Mouse (Mus musculus): ENCODE results near the gene Rabl2.

The Rabl2 gene

DNA sequence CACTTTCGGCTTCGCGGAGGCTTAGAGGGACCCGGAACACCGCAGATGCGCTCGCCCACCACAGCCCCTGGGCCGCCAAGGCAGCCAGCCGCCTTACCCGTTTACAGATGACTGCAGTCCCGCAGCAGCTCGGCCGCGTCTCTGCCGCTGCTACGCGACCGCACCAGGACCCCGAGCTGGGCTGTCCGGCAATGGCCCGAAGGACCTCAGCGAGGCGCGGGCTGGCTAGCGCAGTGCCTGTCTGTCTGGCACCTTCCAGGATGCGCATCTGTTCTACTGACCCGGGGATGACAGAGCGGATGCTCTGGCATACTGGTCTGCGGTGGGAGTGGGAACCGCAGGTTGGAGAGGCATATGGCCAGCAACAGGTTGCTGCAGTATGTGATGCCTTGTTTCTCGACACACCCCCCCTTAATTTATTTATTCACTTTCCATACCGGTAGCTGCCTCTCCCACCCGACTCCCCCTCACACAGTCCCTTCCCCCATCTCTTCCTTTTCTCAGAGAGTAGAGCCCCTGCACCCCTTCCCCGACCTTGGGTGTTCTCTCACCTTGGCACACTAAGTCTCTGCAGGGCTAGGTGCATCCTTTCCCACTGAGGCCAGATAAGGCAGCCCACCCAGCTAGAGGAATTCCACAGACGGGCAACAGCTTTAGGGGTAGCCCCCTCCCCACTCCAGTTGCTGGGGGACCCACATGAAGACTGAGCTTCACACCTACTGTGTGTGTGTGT, at the start of gene Rabl2:
Gene Rabl2 (minus strand): TSS at position 201 of the 733 bp plus-strand sequence.
- DNase-seq (ENCODE audit: low spot score in 2 of 2): peak; percentile 91 to 93

DNA sequence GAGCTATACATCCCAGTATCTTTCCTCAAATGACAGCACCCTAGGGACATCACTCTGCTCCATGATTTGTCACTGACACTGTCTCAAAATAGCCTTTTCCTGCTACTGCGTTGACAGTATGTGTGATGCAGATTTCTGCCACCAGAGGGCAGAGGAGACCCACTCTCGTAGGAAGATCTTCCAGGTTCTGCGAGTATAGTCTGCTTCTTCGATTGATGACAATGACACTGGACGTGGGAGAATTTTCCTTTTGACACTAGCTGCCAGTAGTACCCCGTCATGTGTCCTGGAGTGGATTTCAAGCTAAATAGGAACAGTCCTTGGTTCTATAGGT, 31.9 kb upstream of the Rabl2 start:
- peak; percentile 81 to 85 for DNase-seq (ENCODE audit: low spot score in 2 of 2)

DNA sequence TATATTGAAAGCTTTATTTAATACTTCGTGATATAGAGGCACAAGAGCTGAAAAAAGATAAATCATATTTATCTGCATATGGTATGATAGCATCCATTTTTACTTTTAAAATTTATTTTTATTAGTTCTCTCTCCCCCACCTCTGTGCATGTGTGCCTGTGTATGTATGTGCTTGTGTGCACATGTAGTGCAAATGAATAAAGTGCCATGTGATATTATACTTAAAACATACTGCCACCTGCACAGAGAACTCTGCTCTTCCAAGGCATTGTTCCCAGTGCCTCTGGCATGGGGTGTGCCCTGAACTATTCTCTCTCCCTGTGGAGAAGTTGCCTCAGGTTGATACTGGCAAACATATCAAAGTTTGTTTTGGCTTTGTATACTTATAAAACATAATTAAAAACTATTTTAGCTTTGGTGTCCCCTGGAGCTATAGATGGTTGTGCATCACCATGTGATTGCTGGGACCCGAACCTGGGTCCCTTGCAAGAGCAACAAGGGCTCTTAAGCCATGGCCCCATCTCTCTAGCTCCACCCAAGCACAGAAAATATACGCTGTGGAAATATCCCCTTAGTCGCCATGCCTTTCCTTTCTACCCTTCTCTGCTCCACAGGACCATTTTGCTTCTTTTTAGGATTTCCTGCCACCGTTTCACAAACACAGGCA, 31.4 kb upstream of the Rabl2 start:
- DNase-seq (ENCODE audit: low spot score in 2 of 2): no peak

DNA sequence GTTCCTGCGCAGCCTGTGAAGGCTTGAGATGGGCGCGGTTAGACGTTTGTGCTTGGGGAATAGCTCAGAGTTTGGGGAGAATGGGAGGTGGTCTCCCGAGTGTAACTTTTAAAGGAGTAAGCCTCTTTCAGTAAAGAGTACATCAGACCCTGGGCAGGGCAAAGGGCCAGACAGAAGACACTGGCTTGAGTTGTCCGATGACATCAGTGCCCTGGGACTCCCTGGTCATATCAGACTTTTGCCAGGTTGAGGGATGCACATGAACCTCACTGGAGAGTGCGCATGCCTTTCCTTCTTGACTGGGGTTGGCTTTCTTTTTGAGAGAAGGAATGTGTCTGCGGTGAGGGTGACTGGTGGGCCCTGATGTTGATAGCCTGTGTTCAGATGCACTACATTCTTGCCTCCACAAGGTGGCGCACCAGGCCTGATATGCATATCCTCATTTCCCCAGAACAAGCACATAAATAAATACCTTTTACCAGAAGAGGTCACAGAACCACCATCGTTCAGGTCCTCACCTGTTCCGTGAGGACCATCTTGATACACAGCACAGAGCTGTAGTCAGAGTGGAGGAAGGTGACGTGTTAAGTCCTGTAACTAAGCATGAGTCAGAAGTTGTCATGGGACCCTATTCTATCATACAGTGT, 30.7 kb upstream of the Rabl2 start:
- peak; percentile 60 to 72 for DNase-seq (ENCODE audit: low spot score in 2 of 2)

DNA sequence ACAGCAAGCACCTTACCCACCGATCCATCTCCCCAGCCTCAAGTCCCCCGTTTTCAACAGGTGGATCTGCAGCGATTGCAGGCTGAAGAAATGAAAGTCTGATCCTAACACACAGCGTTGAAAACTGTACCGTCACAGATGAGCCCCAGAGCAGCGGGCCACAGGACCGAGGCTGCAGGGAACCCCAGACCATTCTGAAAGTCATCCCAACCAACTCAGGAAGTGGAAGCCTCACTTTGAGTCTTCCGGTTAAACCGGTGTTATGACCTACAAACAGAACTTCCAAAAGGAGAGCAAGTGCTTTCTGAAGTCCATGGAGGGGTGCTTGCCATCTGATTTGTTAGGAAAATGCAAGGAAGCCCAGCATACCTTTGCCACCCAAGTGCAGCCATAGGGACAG, 16.2 kb upstream of the Rabl2 start:
- DNase-seq (ENCODE audit: low spot score in 2 of 2): no peak

DNA sequence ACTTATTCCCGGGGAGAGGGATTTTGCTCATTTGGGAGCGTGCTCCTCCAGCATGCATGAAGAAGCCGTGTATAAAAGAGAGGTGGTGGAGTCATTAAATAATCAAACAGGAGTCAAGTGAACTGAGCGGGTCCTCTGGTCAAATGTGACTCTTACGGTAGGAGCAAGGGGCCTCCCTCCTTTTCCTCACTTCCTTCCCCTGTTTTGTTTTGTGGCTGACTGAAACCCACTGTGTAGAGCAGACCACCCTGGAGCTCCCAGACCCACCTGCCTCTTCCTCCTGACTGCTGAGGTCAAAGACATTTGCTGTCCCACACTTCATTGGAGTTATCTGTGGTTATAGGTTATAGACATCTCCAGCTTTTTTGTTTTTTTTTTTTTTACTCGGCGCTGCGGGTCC, 15.8 kb upstream of the Rabl2 start:
- no peak for DNase-seq (ENCODE audit: low spot score in 2 of 2)

DNA sequence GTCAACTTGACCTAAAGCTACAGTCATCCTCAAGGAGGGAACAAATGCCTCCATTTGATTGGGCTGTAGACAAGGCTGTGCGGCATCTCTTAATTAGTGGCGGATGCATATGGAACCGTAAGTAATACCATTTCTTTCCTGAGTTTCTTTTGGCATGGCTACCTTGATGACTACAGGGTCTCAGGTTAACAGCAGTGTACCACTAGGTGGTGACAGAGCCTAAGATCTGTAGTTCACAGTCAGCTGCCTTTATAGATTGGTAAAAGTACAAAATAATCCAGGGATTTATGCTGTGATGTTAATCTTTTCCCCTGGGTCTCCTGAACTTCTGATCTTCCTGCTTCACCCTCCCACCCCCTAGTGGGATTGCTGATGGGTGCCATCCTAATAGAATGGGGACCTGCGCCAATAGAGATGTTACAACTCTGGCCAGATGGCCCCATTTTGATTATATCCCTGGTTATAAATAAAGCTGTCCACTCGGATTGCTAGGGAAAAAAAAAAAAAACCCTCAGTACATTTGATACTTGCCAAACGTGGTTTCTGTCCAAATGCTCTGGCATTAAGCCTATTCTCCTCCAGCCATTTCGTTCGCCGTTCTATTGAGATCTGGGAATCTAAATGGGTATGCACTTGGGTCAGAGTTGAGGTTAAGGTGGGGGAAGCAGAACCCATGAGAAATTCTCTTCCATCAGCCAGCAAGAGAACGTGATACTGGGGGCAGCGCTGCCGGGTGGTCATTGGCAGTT, 14.3 kb upstream of the Rabl2 start:
- no peak for DNase-seq (ENCODE audit: low spot score in 2 of 2)

DNA sequence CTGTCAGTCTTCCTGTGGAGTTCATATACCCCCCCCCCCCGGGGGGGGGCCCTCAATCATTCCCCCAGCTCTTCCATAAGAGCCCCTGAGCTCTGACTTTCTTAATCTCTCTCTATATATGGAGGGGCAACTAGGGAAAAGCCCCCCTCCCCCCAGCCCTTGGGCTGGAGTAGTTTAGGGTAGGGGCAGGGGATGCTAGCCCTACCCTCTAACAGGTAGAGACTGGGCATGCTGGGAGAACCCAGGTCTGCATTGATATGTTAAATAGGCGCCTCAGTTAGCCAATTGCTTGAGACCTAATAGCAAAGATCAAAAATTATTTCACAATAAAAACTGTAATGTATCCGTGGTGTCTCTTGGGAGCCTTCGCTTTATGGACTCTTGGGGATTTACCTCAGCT, 825 bp upstream of the Rabl2 start:
- peak in 1 of 2 experiments; percentile 21 for DNase-seq (ENCODE audit: low spot score in 2 of 2)

DNA sequence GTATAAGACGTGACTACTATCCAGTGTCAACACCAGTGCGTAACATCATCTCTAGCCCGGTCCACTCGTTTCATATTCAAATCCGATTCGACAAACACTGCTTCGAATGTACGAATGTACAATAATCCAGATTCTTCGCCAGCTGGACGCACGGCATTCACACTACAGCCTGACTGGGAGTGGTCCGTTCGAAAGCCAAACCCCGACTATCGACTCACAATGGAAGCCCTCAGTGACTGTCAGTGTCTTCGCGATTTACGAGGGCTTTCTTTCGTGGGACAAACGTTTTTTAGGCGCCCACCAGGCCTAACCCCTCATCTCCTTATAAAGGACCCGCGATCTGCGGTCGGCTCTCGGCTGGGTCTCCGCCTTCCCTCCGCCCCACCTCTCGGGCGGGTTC, 406 bp downstream of the Rabl2 start:
- DNase-seq (ENCODE audit: low spot score in 2 of 2): peak in 1 of 2 experiments; percentile 54

DNA sequence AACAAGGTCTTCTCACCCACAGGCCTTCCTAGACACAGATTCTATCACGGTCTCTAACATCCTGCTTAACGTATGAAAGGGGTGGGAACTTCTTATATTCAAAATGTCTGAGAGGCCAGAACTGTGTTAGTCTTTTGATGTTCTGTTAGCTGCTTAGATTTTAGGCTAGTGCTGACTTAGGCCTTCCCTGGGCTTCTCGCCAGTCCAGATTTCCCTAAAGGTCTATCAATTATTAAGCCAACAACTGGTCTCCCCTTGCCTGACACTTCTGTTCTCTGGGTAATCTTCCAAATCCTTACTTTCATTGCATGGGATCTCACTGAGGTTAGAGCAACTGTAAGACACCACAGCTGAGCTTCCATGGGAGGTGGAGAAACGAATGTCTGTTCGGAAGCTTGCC, 2.6 kb downstream of the Rabl2 start:
- DNase-seq (ENCODE audit: low spot score in 2 of 2): no peak

DNA sequence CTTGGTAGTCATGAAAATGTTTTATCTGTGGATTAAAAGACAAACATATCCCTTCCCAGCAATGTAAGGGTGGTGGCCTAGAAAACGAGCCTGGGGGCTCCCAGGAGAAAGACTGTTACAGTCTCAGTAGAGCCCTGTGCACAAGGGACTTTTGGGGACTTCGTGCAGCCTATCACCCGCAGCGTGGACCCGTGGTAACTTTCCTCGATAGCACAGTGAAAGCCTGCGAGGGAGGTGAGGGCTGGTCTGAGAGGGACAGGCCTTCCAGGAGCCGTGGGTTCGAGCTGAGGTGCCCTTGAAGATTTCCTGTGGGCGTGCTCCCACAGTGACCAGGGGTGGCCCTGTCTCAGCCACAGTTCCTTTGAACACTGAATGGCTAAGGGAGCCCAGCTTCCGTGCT, 6.1 kb downstream of the Rabl2 start:
- DNase-seq (ENCODE audit: low spot score in 2 of 2): no peak

DNA sequence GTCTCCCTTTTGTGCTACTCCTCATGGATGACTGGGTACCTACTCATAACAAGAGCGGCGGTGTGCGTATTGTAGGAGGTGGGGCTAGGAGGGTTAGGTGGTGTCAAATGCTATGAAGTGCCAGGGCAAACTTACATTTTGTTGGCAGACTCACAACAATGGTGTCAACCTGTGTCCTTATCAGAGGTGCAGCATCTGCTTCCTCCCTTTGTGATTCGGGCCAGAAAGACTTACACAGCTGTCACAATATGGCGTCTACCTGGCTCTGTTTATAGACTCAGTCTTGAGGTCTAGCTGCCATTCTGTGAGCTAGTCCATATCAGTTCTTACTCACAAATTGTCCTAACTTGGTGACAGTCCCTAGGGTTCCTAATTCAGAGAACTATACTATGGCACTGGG, 6.6 kb downstream of the Rabl2 start:
- DNase-seq (ENCODE audit: low spot score in 2 of 2): no peak

DNA sequence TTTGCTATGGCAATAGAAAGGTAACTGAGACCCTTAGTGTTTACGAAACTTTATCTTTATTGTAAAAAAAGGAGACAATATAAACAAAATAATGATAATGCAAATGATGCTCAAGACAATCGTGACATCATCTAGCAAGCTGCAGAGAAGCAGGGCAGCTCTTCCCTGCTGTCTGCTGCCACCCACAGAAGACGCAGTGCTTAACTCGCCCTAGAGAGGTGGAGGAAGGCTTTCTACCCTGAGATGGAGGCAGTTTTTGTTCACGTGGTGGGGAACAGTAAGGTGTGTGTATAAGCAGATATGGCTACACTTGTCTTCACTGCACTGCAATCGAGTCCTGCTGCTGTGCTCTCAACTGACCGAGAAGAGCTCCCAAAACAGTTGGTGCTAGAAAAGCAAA, 9.2 kb downstream of the Rabl2 start:
- peak in 1 of 2 experiments; percentile 11 for DNase-seq (ENCODE audit: low spot score in 2 of 2)

DNA sequence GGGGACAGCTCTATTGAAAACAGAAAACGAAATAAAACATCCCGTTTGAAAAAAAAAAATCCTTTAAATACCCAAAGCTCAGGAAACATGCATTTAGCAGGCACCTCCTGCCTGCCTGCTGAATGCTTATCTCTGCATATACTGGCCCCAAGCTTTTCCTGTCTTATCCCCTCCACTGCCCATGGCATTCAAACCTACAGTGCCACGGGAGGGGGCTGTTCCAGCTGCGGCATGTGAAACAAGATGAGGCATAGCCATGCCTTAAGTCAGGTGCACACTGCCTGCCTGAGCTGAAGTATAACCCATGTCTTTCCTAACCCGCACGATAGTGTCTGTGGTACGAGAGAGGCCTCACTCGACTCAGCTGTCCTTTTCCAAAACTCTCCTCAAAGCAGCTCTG, 19.6 kb downstream of the Rabl2 start:
- DNase-seq (ENCODE audit: low spot score in 2 of 2): no peak

DNA sequence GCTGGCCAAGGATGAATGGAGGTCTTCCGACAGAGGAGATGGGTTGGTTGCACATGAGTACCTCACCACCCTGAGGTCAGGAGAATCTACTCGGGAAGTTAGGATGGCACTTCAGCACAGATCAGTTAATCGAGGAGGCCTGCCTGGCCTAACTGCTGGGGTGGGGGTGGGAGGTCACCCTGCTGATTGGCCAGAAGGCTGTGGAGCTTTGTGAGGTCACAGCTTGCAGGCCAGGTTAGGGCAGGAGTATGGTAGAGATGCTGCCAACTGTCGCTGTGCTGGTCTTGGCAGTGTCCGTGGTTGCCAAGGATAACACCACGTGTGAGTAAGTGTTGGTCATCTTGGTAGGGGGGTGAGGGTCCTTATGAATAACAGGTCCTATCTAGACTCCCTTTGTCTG, 23.6 kb downstream of the Rabl2 start, which contains the start of gene Acr:
Gene Acr (plus strand): TSS at position 213 of the 400 bp plus-strand sequence.
- DNase-seq (ENCODE audit: low spot score in 2 of 2): no peak

DNA sequence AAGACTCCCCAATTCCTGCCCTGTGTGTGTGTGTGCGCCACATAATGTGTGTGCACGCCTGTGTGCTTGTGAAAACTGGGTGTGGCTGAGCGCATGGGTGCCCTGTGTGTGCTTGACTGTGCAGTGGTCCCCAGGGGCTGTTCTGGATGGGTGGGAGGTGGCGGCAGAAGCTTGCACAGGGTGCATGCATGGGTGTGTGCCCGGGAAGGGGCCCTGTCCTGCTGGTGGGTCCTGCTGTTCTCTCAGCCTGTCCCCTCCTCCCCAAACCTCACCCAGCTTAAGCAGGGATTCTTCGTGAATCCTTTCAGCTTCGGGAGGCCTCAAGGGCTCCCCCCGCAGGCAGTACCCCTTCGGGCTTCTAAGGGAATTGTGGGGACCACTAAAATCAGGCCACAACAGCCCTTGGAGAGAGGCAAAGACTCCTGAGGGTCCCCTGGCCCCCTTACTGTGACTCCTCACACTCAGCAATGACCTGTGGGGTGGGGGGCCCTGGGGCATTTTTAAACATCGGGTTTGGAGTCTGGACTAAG, 32.5 kb downstream of the Rabl2 start:
- no peak for DNase-seq (ENCODE audit: low spot score in 2 of 2)

DNA sequence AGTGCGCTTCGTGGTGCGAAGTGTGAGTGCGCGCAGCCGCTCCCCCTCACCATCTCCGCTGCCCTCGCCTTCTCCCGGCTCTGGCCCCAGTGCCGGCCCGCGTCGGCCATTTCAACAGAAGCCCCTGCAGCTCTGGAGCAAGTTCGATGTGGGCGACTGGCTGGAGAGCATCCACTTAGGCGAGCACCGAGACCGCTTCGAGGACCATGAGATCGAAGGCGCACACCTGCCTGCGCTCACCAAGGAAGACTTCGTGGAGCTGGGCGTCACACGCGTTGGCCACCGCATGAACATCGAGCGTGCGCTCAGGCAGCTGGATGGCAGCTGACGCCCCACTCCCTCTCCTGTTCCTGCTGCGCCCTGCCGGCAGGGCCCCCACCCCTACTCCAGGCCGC, 33.7 kb downstream of the Rabl2 start:
- DNase-seq (ENCODE audit: low spot score in 2 of 2): no peak

DNA sequence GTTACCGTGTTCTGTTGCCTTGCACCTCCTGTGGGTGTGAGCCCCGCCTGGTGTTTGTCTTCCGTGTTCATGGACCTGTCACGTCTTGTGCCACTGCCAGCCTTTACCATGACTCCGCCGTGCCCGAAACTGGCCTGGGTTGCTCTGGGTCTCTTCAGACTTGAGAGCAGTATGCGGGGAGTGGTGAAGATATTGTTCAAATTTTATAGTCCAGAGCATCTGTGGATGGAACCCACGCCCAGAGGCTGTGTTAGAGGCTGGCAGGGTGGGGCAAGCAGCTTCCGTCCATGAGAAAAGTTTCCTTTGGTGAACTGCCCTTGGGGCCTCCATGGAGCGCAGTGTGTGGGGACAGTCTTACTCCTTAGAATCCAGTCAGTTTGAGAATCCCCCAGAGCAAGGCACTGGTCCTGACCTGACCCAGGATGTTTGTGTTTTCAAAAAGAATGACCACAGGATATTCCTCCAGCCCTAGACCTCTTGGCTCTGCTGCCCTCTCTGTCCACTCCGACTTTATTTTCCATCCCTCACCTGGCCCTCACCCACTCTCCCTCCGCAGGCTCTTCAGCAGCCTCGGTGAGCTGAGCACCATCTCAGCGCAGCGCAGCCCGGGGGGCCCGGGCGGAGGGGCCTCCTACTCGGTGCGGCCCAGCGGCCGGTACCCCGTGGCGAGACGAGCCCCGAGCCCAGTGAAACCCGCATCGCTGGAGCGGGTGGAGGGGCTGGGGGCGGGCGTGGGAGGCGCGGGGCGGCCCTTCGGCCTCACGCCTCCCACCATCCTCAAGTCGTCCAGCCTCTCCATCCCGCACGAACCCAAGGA, 34.3 kb downstream of the Rabl2 start:
- DNase-seq (ENCODE audit: low spot score in 2 of 2): no peak

DNA sequence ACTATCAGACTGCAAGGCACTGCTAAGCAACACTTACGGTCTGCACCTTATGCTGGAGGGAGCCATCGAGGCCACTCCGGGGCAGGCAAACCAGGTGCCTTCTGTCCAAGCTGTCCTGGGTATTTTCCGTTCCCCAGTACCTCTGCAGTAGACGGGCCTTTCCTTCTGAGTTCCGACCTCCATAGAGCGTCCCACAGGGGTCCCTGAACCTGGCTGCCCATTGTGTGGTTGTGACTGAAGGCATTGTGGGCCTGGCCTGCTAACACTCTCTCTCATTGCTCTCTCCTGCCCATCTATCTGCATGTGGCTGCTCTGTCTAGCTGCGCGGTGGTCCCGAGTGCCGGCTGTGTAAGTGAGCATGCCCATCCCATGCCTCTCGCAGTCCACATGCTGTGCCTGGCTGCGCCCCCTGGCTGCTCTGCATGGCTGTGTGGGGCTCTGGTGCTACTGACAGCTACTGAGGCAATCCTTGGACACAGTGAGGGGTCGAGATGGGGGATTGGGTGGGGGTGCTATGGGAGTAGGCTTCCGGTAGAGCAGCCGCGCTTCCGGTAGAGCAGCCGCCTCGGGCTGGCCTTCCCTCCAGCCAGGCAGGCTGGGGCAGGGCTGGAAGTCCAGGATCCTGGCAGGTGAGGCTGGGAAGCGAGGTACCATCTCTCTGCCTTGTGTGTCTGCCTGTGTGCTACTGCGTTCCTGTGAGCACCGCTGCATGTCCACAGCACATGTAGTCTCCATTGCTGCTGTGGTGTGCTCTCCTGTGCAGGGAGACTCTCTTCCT, 35.1 kb downstream of the Rabl2 start:
- DNase-seq (ENCODE audit: low spot score in 2 of 2): no peak

DNA sequence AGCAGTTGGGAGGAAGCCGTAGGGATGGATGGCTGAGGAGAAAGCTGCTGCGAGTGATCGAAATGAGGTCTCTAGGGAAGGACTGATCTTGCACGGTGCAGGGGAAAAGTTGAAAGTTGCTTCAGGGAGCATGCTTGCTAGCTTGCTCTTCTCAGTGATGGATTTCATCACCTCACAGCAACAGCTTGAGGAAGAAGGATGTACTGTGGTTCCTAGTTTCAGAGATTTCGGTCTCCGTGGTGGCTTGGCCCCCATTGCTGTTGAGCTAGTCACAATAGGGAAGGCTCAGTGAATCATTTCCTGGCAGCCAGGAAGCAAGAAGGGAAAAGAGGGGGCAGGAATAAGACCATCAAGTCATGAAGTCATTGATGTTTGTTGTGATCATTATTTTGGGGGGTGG, 36.1 kb downstream of the Rabl2 start:
- no peak for DNase-seq (ENCODE audit: low spot score in 2 of 2)

All from right cerebral cortex, postnatal 10 days (tissue).